In genomic region chr17:26508961-26509771, GRCm38 (mm10) we compare ENCODE assay signal across 8 mouse cellular contexts. TPM values are rescaled to one million over a fixed set of nuclear protein-coding genes. Genes with fewer than 3 reads are reported as not detected.
A peak's percentile ranks its signal among the peaks of the same experiment; 100 is the strongest.
DNase-seq lines count a peak whose midpoint lies in the region; ATAC-seq lines count a peak whose summit lies in the region.

No protein-coding gene starts in this region.

- H3K27me3 ChIP-seq in embryonic facial prominence, embryonic 10.5 days (replicated peaks; ENCODE audit: low read depth, poor library complexity, severe bottlenecking) = peaks cover 21% of the 10 kb centered on the region
- no peaks in the 10 kb centered on the region for H3K27me3 ChIP-seq in heart, embryonic 11.5 days (ENCODE audit: control insufficient read depth, insufficient read depth, low read length)
- H3K27me3 ChIP-seq in liver, embryonic 16.5 days (ENCODE audit: control insufficient read depth, insufficient read depth, low read depth, low read length) = no peaks in the 10 kb centered on the region
- 0 out of 2 replicates have a peak, but pooled peaks cover 3% of the 10 kb centered on the region for H3K27me3 ChIP-seq in neural tube, embryonic 12.5 days (replicated peaks)

- H3K4me1 ChIP-seq in embryonic facial prominence, embryonic 10.5 days = peaks cover 45% of the 10 kb centered on the region
- H3K4me1 ChIP-seq in heart, embryonic 11.5 days (ENCODE audit: control insufficient read depth, insufficient read depth, low read length) = peaks cover 55% of the 10 kb centered on the region
- H3K4me1 ChIP-seq in liver, embryonic 16.5 days (ENCODE audit: control insufficient read depth, low read depth, low read length) = peaks cover 65% of the 10 kb centered on the region
- H3K4me1 ChIP-seq in neural tube, embryonic 12.5 days = peaks cover 28% of the 10 kb centered on the region

- H3K4me2 ChIP-seq in heart, embryonic 11.5 days = peak overlapping the region; percentile 83
- H3K4me2 ChIP-seq in liver, embryonic 16.5 days (ENCODE audit: low read depth, low read length) = peak overlapping the region; percentile 87
- H3K4me2 ChIP-seq in neural tube, embryonic 12.5 days (replicated peaks) = peak overlapping the region; percentile 77

- H3K27ac ChIP-seq in embryonic facial prominence, embryonic 10.5 days (replicated peaks) = peak overlapping the region; percentile 97
- H3K27ac ChIP-seq in heart, embryonic 11.5 days (ENCODE audit: low read depth, low read length) = peak overlapping the region; percentile 99
- peak overlapping the region; percentile 98 for H3K27ac ChIP-seq in liver, embryonic 16.5 days (ENCODE audit: low read length)
- peak overlapping the region; percentile 96 for H3K27ac ChIP-seq in neural tube, embryonic 12.5 days

- no peaks in the 10 kb centered on the region for H3K9me3 ChIP-seq in embryonic facial prominence, embryonic 10.5 days
- no peaks in the 10 kb centered on the region for H3K9me3 ChIP-seq in heart, embryonic 11.5 days (replicated peaks; ENCODE audit: control insufficient read depth, low read length)
- no peaks in the 10 kb centered on the region for H3K9me3 ChIP-seq in liver, embryonic 16.5 days (replicated peaks; ENCODE audit: control insufficient read depth, low read length)
- no peaks in the 10 kb centered on the region for H3K9me3 ChIP-seq in neural tube, embryonic 12.5 days

- H3K4me3 ChIP-seq in embryonic facial prominence, embryonic 10.5 days = peak overlapping the region; percentile 66
- H3K4me3 ChIP-seq in heart, embryonic 11.5 days (ENCODE audit: low read depth, low read length) = peak overlapping the region; percentile 79
- H3K4me3 ChIP-seq in liver, embryonic 16.5 days (ENCODE audit: low read depth, low read length) = peak overlapping the region; percentile 93
- peak overlapping the region; percentile 80 for H3K4me3 ChIP-seq in neural tube, embryonic 12.5 days

- 26% methylated on average over 25 of the region's 25 CpGs for WGBS in embryonic facial prominence, embryonic 10.5 days
- 23% methylated on average over 25 of the region's 25 CpGs for WGBS in heart, embryonic 11.5 days (ENCODE audit: insufficient replicate concordance)
- 16% methylated on average over 25 of the region's 25 CpGs for WGBS in liver, embryonic 16.5 days (ENCODE audit: insufficient replicate concordance)
- WGBS in neural tube, embryonic 12.5 days = 28% methylated on average over 25 of the region's 25 CpGs

- DNase-seq in CD4-positive helper T cell, adult 2 months (ENCODE audit: low read depth, low spot score) = peak; percentile 89
- DNase-seq in adrenal gland, adult 18-20 months (ENCODE audit: low spot score in 2 of 2) = peak; percentile 77
- DNase-seq in embryonic facial prominence, embryonic 10.5 days (ENCODE audit: low spot score) = peak; percentile 88
- peak; percentile 87 for DNase-seq in kidney, postnatal 14 days
- DNase-seq in thymus, postnatal 0 days (ENCODE audit: low spot score) = peak; percentile 88

- peak overlapping the region; percentile 99 for H3K9ac ChIP-seq in heart, embryonic 11.5 days (ENCODE audit: low read depth, low read length)
- H3K9ac ChIP-seq in liver, embryonic 16.5 days (ENCODE audit: low read depth, low read length) = peak overlapping the region; percentile 92
- H3K9ac ChIP-seq in neural tube, embryonic 12.5 days = peak overlapping the region; percentile 90

- H3K36me3 ChIP-seq in embryonic facial prominence, embryonic 10.5 days (replicated peaks) = peaks cover 21% of the 10 kb centered on the region
- H3K36me3 ChIP-seq in heart, embryonic 11.5 days (ENCODE audit: control insufficient read depth, insufficient read depth, low read length) = no peaks in the 10 kb centered on the region
- peaks cover 14% of the 10 kb centered on the region for H3K36me3 ChIP-seq in liver, embryonic 16.5 days (ENCODE audit: control insufficient read depth, insufficient read depth)
- peaks cover 6% of the 10 kb centered on the region; the same call in 1 of the 2 replicates for H3K36me3 ChIP-seq in neural tube, embryonic 12.5 days

- ATAC-seq in heart, embryonic 11.5 days (replicated peaks; ENCODE audit: insufficient number of reproducible peaks, low FRiP score, low TSS enrichment) = peak; percentile 11
- ATAC-seq in liver, embryonic 16.5 days (ENCODE audit: low read depth) = peak; percentile 37
- peak; percentile 6; the same call in 1 of the 2 replicates for ATAC-seq in neural tube, embryonic 12.5 days (ENCODE audit: low FRiP score, low read depth)

RNA-seq across cellular contexts. Expression of gene Ergic1, which starts 52.1 kb away (rescaled TPM):
- total RNA-seq in adrenal gland, adult 18-20 months (2021) = 100 to 1,000 TPM; 159 to 166 TPM
- polyA plus RNA-seq in embryonic facial prominence, embryonic 10.5 days (2016; fragmentation: Nextera tagmentation; extraction: Ambion mirVana) = 107 and 109 TPM in 2 replicates
- polyA plus RNA-seq in heart, embryonic 11.5 days (2014; fragmentation: Nextera tagmentation; extraction: Ambion mirVana) = 147 TPM in 2 replicates
- polyA plus RNA-seq in liver, embryonic 16.5 days (2015; fragmentation: Nextera tagmentation; extraction: Ambion mirVana) = 36.0 and 39.0 TPM in 2 replicates
- 85.1 and 86.8 TPM in 2 replicates for polyA plus RNA-seq in neural tube, embryonic 12.5 days (2016; fragmentation: Nextera tagmentation; extraction: Ambion mirVana)
- polyA plus RNA-seq in thymus, postnatal 0 days (2015; fragmentation: Nextera tagmentation; extraction: Ambion mirVana) = 64.6 and 70.2 TPM in 2 replicates

RNA-seq across cellular contexts. Expression of gene Dusp1, which starts 52.8 kb away (rescaled TPM):
- total RNA-seq in adrenal gland, adult 18-20 months (2021) = 10 to 100 TPM; 48.7 to 56.1 TPM
- 22.5 and 23.3 TPM in 2 replicates for polyA plus RNA-seq in embryonic facial prominence, embryonic 10.5 days (2016; fragmentation: Nextera tagmentation; extraction: Ambion mirVana)
- polyA plus RNA-seq in heart, embryonic 11.5 days (2014; fragmentation: Nextera tagmentation; extraction: Ambion mirVana) = 30.0 and 33.9 TPM in 2 replicates
- polyA plus RNA-seq in liver, embryonic 16.5 days (2015; fragmentation: Nextera tagmentation; extraction: Ambion mirVana) = 22.7 and 25.9 TPM in 2 replicates
- 33.6 and 36.8 TPM in 2 replicates for polyA plus RNA-seq in neural tube, embryonic 12.5 days (2016; fragmentation: Nextera tagmentation; extraction: Ambion mirVana)
- 22.4 and 26.4 TPM in 2 replicates for polyA plus RNA-seq in thymus, postnatal 0 days (2015; fragmentation: Nextera tagmentation; extraction: Ambion mirVana)

Comparison
In these comparisons a context has a peak if more than half of its experiments do, and no peak if none do; other contexts are left out.
1. Peak in every context shown above with its lines: DNase-seq, ATAC-seq, H3K4me3 ChIP-seq and H3K27ac ChIP-seq.